Mouse (Mus musculus) liver, embryonic 14 days (tissue): Measurements from ENCODE around the gene Gnas. TPM values are rescaled to one million over a fixed set of nuclear protein-coding genes. Genes with fewer than 3 reads are reported as not detected.

Experiments
- polyA plus RNA-seq: library from polyadenylated mRNA; depleted of rRNA; stranded (reverse); fragments of >200 nt; gene quantifications from 2 replicates; pipeline ENCODE4 v1.2.3, GENCODE M21; 2012; rRNA removed

The Gnas gene
- 283 and 312 TPM in 2 replicates for polyA plus RNA-seq

GRCm38 (mm10) chr2:174284011-174284410 lies at the start of gene Gnas:
Gene Gnas (plus strand): TSS chr2:174284320.

DNA sequence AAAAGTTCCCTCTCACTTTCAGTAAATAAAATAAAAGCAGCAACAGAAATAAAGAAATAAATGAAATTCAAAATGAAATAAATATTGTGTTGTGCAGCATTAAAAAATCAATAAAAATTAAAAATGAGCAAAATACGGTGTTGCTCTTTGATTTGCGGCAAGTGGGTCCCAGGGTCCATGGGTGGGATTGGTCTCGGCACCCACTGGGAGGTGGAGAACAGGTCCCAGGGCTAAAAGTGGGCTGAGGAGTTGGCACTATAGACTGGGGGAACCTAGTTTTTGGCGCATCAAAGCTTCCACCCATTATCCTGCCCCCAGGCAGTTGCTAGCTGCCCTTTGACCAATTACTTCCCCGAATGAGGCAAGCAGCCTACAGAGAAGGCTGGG lies 62.5 kb downstream of the Gnas start, which contains the start of gene Gm20721:
TSS of gene Gm20721 (minus strand) at position 101 of the 387 bp plus-strand sequence.

Other genes starting within 250 kb of the Gnas start
- 11.0 and 11.6 TPM in 2 replicates for gene Stx16, start 208.0 kb upstream of the Gnas start, polyA plus RNA-seq
- gene Npepl1, start 174.0 kb upstream of the Gnas start, polyA plus RNA-seq, result 23.7 and 25.2 TPM in 2 replicates
- 0.60 and 1.0 TPM in 2 replicates for gene Gm20721, start 62.4 kb downstream of the Gnas start, polyA plus RNA-seq
- gene Nelfcd, start 131.5 kb downstream of the Gnas start, polyA plus RNA-seq, result 51.8 and 57.6 TPM in 2 replicates
- gene Ctsz, start 154.7 kb downstream of the Gnas start, polyA plus RNA-seq, result 65.9 and 73.7 TPM in 2 replicates
- gene Tubb1, start 166.4 kb downstream of the Gnas start, polyA plus RNA-seq, result 24.7 and 26.0 TPM in 2 replicates
- 223 and 249 TPM in 2 replicates for gene Atp5e, start 179.8 kb downstream of the Gnas start, polyA plus RNA-seq
- gene Prelid3b, start 188.8 kb downstream of the Gnas start, polyA plus RNA-seq, result 58.4 and 65.2 TPM in 2 replicates